Mouse (Mus musculus) liver, embryonic 16.5 days (tissue): ENCODE results near the gene Nradd. TPM values are rescaled to one million over a fixed set of nuclear protein-coding genes. Genes with fewer than 3 reads are reported as not detected.

Experiments used
- ATAC-seq: fragments of 200-750 bp; cut with Nextera tagmentation; 2 replicates; pipeline ENCODE4 v1.8.0; 2017; ENCODE audit warnings: low read depth, mild to moderate bottlenecking, moderate number of reproducible peaks, moderate library complexity
- H3K27ac ChIP-seq: fragments of 300-500 bp; sonication (generic); 2 replicates; pipeline ENCODE4 v1.5.1; 2014; ENCODE audit warnings: mild to moderate bottlenecking, low read length
- H3K27me3 ChIP-seq: fragments of 300-500 bp; sonication (generic); 2 replicates; pipeline ENCODE4 v1.6.1; 2014; ENCODE audit warnings: low read depth, low read length, mixed read lengths; ENCODE audit not compliant: control insufficient read depth, insufficient read depth
- H3K36me3 ChIP-seq: fragments of 300-500 bp; sonication (generic); 2 replicates; pipeline ENCODE4 v1.6.1; 2014; ENCODE audit warnings: mild to moderate bottlenecking; ENCODE audit not compliant: control insufficient read depth, insufficient read depth
- H3K4me1 ChIP-seq: fragments of 300-500 bp; sonication (generic); 2 replicates; pipeline ENCODE4 v1.6.1; 2014; ENCODE audit warnings: low read depth, low read length, mixed read lengths; ENCODE audit not compliant: control insufficient read depth
- H3K4me2 ChIP-seq: fragments of 300-500 bp; sonication (generic); 2 replicates; pipeline ENCODE4 v1.6.1; 2014; ENCODE audit warnings: low read depth, low read length, mixed read lengths
- H3K4me3 ChIP-seq: fragments of 300-500 bp; sonication (generic); 2 replicates; pipeline ENCODE4 v1.5.1; 2014; ENCODE audit warnings: low read depth, mild to moderate bottlenecking, low read length
- H3K9ac ChIP-seq: fragments of 300-500 bp; sonication (generic); 2 replicates; pipeline ENCODE4 v1.6.1; 2014; ENCODE audit warnings: low read depth, low read length
- H3K9me3 ChIP-seq: fragments of 300-500 bp; sonication (generic); replicated peaks from 2 replicates; pipeline ENCODE4 v1.6.1; 2016; ENCODE audit warnings: low read length; ENCODE audit not compliant: control insufficient read depth
- WGBS: fragments of 180-500 bp; shearing (Covaris S2); extraction: QIAGEN DNeasy Blood & Tissue Kit; methylation state at CpG from one replicate; pipeline ENCODE4 v1.1.7; 2014; ENCODE audit not compliant: insufficient replicate concordance; 5-methylcytosine and 5-hydroxymethylcytosine counted together
- polyA plus RNA-seq: library from polyadenylated mRNA; unstranded; fragments of >200 nt; fragmentation: Nextera tagmentation; extraction: Ambion mirVana; gene quantifications from 2 replicates; pipeline ENCODE4 v1.2.1, GENCODE M21; 2015

Nradd gene
- polyA plus RNA-seq, 1 experiment from 2014 or later = 1.4 TPM

DNA sequence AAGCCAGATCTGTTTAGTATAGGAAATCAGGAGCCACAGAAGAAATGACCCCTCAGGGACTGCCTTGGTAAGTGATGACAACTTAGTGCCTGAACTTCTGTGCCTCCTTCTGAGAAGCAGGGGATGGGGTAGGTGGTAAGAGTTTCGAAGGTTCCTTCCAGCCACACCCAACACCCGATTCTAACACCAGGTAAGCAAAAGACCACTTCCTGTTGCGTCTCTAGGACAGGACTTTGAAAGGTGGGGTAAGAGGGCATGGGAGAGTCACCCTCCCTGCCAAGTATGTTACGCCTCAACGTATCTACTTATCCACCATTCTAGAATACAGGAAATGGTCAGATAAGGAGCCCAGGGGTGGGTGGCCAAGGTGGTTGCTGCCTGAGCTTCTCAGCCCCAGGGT is 16.8 kb upstream of the Nradd start:
- Histone ChIP-seq H3K27ac (no peak overlapping the region), H3K4me3 (no peak overlapping the region), H3K9me3 (no peaks in the 10 kb centered on the region), H3K27me3 (no peaks in the 10 kb centered on the region), H3K9ac (no peak overlapping the region), H3K4me1 (peaks cover 3% of the 10 kb centered on the region), H3K36me3 (no peaks in the 10 kb centered on the region), H3K4me2 (no peak overlapping the region)
- 42% methylated on average over 5 of the region's 5 CpGs for WGBS
- no peak for ATAC-seq

DNA sequence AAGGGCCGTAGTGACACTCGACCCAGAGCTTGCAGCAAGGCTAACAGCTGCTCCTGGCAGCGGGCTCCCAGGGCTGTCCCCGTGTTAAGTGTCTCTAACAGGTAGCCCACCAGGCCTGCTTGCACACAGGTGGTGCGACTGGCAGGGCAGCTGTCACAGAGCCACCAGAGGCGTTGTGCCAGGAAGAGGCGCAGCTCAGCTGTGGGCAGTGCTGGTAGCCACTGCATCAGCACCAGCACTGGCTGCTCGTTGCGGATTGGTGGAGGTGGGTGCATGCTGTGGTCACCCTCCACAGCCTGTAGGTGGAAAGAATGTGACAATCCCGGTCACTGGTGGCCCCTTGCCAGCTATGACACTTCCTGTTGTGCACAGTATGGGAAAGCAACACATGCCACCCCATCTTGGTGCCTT is 14.4 kb upstream of the Nradd start:
- Histone ChIP-seq H3K27ac (no peak overlapping the region), H3K27me3 (no peaks in the 10 kb centered on the region), H3K9ac (no peak overlapping the region), H3K4me3 (no peak overlapping the region), H3K9me3 (no peaks in the 10 kb centered on the region), H3K4me2 (no peak overlapping the region), H3K4me1 (no peaks in the 10 kb centered on the region), H3K36me3 (no peaks in the 10 kb centered on the region; the same call in 1 of the 2 replicates)
- 78% methylated on average over 10 of the region's 10 CpGs for whole genome bisulfite sequencing
- no peak for ATAC-seq

DNA sequence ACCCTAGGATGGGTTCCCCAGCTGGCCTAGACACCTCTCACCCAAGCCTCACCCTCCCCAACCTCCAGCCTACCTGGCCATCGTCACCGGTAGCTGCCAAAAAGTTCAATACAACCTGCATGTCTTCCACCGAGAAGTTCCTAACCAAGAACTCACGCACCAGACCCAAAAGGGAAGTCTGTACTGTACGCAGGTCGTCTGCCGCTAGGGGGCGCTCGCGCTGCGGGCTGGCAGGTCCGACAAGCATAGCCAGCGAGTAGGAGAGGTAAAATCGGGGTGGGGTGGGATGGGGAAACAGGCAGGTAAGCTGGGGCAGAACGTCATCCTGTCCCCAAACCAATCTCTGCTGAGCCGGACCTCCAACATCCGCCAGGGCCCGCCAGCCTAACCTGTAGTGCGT is 11.0 kb upstream of the Nradd start:
- H3K9ac ChIP-seq = no peak overlapping the region
- no peaks in the 10 kb centered on the region for H3K27me3 ChIP-seq
- H3K27ac ChIP-seq = no peak overlapping the region
- H3K4me2 ChIP-seq = no peak overlapping the region
- H3K4me1 ChIP-seq = no peaks in the 10 kb centered on the region
- ATAC-seq = no peak; the same call in 1 of the 2 replicates
- H3K36me3 ChIP-seq = no peaks in the 10 kb centered on the region; the same call in 1 of the 2 replicates
- H3K4me3 ChIP-seq = no peak overlapping the region
- H3K9me3 ChIP-seq = no peaks in the 10 kb centered on the region
- WGBS = 13% methylated on average over 19 of the region's 19 CpGs

DNA sequence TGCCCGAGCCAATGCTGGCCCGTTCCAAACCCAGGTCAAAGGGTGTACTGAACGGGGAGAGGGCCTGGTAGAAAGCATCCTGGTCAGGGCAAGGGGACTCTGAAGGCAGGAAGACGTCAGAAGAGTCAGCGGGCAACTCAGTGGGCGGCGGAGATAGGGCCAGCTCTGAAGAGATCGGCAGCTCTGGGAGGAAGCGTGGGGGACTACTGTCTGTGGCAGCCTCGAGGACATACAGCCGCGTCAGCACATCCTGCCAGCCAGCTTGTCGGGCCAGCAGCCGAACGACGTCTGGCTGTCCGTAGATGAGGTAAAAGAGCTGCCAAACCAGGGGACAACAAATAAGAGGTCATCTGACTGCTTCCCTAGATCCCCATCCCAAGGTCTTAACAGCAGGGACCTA is 9.6 kb upstream of the Nradd start:
- Histone ChIP-seq H3K36me3 (peaks cover 2% of the 10 kb centered on the region; the same call in 1 of the 2 replicates), H3K9me3 (no peaks in the 10 kb centered on the region), H3K4me1 (no peaks in the 10 kb centered on the region), H3K4me2 (no peak overlapping the region), H3K27ac (no peak overlapping the region), H3K4me3 (no peak overlapping the region), H3K27me3 (no peaks in the 10 kb centered on the region), H3K9ac (no peak overlapping the region)
- 67% methylated on average over 17 of the region's 17 CpGs for WGBS
- ATAC-seq = peak; percentile 6; the same call in 1 of the 2 replicates

DNA sequence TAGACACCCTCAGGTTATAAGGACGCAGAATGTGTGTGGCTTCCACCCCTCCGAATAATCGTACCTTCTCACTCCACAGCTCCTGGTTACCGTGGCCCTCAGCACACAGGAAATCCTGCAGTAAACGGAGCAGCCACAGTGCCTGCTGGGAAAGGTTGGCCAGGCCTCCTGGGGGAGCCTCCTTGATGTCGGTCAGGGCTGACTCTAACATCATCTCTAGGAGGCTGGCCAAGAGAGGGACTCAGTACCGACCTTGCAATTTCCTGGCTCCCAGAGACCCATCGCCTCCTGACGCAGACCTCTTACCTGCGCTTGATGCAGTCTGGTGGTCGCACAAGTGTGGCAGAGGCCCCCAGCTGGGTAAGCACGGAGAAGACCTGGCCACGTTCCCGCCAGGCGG is 8.4 kb upstream of the Nradd start:
- Histone ChIP-seq H3K9ac (no peak overlapping the region), H3K4me3 (no peak overlapping the region), H3K36me3 (peaks cover 2% of the 10 kb centered on the region; the same call in 1 of the 2 replicates), H3K4me1 (no peaks in the 10 kb centered on the region), H3K27ac (no peak overlapping the region), H3K9me3 (no peaks in the 10 kb centered on the region), H3K27me3 (no peaks in the 10 kb centered on the region), H3K4me2 (no peak overlapping the region)
- WGBS = 72% methylated on average over 15 of the region's 15 CpGs
- ATAC-seq = no peak

DNA sequence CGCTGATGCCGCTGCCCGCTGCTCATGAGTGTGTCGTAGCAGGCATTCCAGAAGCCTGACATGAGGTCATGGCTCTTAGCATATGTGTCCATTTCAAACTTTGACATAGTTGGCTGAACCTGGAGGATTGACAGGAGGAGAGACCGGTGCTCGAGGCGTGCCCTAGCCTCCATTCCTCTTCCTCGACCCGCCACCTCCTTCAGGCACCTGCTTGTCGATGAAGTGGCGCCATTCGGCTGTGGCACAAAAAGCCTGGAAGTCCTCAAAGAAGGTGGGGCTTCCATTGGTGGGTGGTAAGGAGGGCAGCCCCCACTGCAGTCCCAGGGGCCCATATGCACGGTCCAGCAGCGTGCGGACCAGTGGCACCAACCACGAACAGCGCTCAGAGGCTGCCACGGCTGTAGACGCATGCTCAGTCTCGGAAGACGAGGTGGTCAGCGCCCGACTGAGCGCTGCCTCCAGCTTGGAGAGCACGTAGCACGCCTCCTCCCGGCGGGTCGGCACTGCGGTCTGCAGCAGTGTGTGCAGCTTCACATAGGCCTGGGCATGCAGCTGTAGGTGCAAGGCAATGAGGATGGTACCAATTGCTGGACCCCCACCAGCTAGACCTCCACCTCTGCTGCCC is 7.5 kb upstream of the Nradd start:
- H3K4me3 ChIP-seq = no peak overlapping the region
- H3K27me3 ChIP-seq = no peaks in the 10 kb centered on the region
- no peak for ATAC-seq
- no peaks in the 10 kb centered on the region for H3K9me3 ChIP-seq
- H3K9ac ChIP-seq = no peak overlapping the region
- H3K36me3 ChIP-seq = peaks cover 2% of the 10 kb centered on the region; the same call in 1 of the 2 replicates
- H3K27ac ChIP-seq = no peak overlapping the region
- no peaks in the 10 kb centered on the region for H3K4me1 ChIP-seq
- H3K4me2 ChIP-seq = no peak overlapping the region
- 78% methylated on average over 30 of the region's 30 CpGs for WGBS

DNA sequence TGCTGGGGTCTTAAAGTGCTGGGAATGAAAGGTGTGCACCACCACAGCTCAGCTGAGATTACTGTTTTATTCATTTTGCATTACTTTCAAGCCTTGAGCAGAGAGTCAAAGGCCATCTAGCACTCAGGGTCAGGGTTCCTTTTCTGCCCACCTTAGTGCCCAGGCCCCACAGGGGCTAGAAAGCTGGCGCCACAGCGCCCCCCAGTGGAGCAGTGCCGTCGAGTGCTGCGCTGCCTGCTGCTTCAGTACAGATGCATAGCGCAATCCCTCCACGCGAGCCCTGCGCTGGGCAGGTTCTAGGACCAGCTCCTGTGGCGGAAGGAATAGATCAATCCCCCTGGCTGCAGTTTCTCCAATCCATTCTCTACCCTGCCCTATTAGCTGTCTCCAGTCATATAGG is 6.9 kb upstream of the Nradd start:
- no peaks in the 10 kb centered on the region for H3K27me3 ChIP-seq
- H3K9me3 ChIP-seq = no peaks in the 10 kb centered on the region
- no peak overlapping the region for H3K27ac ChIP-seq
- no peak overlapping the region for H3K9ac ChIP-seq
- ATAC-seq = no peak
- H3K36me3 ChIP-seq = peaks cover 2% of the 10 kb centered on the region; the same call in 1 of the 2 replicates
- no peaks in the 10 kb centered on the region for H3K4me1 ChIP-seq
- H3K4me2 ChIP-seq = no peak overlapping the region
- 52% methylated on average over 10 of the region's 10 CpGs for WGBS
- H3K4me3 ChIP-seq = no peak overlapping the region

DNA sequence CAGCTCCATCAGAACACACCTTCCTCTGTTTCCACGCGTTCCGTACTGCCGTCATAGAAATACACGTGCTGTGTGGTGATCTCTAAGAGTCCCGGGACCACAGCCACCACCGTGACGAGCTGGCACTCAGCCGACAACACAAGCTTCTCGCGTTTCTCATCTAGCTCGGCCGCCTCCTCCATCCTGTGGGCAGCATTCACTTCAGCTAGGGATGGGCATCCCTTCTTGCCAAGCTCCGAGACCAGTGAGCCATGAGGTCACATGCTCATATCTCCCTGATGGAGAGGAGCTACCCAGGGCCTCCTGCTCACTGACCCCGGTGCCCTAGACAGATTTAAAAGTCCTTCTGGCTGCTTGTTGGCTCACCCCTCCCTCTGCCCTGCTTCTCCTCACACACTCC is 5.9 kb upstream of the Nradd start:
- H3K27ac ChIP-seq = no peak overlapping the region
- H3K4me2 ChIP-seq = no peak overlapping the region
- H3K9me3 ChIP-seq = no peaks in the 10 kb centered on the region
- H3K4me1 ChIP-seq = peaks cover 3% of the 10 kb centered on the region
- no peaks in the 10 kb centered on the region for H3K27me3 ChIP-seq
- H3K9ac ChIP-seq = no peak overlapping the region
- no peak overlapping the region for H3K4me3 ChIP-seq
- no peak for ATAC-seq
- 0 out of 2 replicates have a peak, but pooled peaks cover 2% of the 10 kb centered on the region for H3K36me3 ChIP-seq
- 83% methylated on average over 15 of the region's 15 CpGs for WGBS

DNA sequence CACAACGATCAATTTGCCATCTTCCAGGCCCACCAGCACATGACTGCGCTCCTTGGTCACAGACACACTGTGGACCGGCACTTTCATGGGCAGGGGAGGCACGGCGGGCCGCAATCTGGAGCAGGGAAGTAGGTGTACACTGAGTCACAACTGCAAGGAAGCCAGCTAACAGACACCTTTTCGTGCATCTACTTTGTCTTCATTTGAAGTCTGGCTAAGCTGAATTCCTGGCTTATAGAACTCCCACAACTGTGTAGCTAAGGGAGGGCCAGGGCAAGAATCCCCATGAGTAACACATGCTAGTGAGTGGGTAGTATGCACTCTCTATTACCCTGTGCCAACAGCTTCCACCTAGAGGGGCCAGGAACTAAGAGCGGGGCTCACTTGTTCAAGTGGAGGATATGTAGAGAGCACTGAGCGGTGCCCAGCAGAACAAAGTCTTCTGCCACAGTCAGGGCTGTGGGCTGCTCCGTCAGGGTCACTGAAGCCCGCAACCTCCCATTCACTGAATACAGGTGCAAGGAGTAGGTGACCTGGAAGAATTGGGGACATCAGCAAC is 1.2 kb upstream of the Nradd start:
- Histone ChIP-seq H3K9me3 (no peaks in the 10 kb centered on the region), H3K4me1 (peaks cover 14% of the 10 kb centered on the region), H3K4me2 (peak overlapping the region; percentile 92), H3K36me3 (0 out of 2 replicates have a peak, but pooled peaks cover 2% of the 10 kb centered on the region), H3K27ac (no peak overlapping the region), H3K9ac (no peak overlapping the region), H3K27me3 (no peaks in the 10 kb centered on the region), H3K4me3 (peak overlapping the region; percentile 65)
- 78% methylated on average over 11 of the region's 11 CpGs for WGBS
- ATAC-seq = no peak
